Mouse (Mus musculus) liver (tissue): Measurements from ENCODE around the gene Fam126a.

Experiments
- DNase-seq: peaks from one replicate; pipeline ENCODE4 v3.0.0-alpha.2; 2020; ENCODE audit warnings: mixed read lengths

Gene Fam126a

GRCm38 (mm10) chr5:24039423-24039822, 8.9 kb upstream of the Fam126a start:
- no peak for DNase-seq

GRCm38 (mm10) chr5:24038819-24039218, 8.3 kb upstream of the Fam126a start:
- no peak for DNase-seq

GRCm38 (mm10) chr5:24038190-24038589, 7.7 kb upstream of the Fam126a start:
- DNase-seq = no peak

GRCm38 (mm10) chr5:24036731-24037130, 6.2 kb upstream of the Fam126a start:
- no peak for DNase-seq

- DNase-seq = no peak
These were observed 4.5 kb upstream of the Fam126a start for GRCm38 (mm10) chr5:24034970-24035369.

GRCm38 (mm10) chr5:24034091-24034490, 3.6 kb upstream of the Fam126a start:
- DNase-seq = no peak

- DNase-seq = peak; percentile 55
These were observed 428 bp downstream of the Fam126a start for GRCm38 (mm10) chr5:24029946-24030578.

- peak; percentile 77 for DNase-seq
These were observed 1.1 kb downstream of the Fam126a start for GRCm38 (mm10) chr5:24029331-24029771.

GRCm38 (mm10) chr5:24024957-24025356, 5.5 kb downstream of the Fam126a start:
- DNase-seq = no peak

GRCm38 (mm10) chr5:24023226-24023625, 7.3 kb downstream of the Fam126a start:
- no peak for DNase-seq

- no peak for DNase-seq
These were observed 8.8 kb downstream of the Fam126a start for GRCm38 (mm10) chr5:24021683-24022082.

- DNase-seq = no peak
These were observed 10.1 kb downstream of the Fam126a start for GRCm38 (mm10) chr5:24020380-24020779.

- no peak for DNase-seq
These were observed 10.9 kb downstream of the Fam126a start for GRCm38 (mm10) chr5:24019341-24020185.

- DNase-seq = no peak
These were observed 11.7 kb downstream of the Fam126a start for GRCm38 (mm10) chr5:24018621-24019261.

GRCm38 (mm10) chr5:24016912-24017311, 13.6 kb downstream of the Fam126a start:
- DNase-seq = no peak

GRCm38 (mm10) chr5:24013338-24014003, 17.0 kb downstream of the Fam126a start:
- no peak for DNase-seq

- no peak for DNase-seq
These were observed 31.3 kb downstream of the Fam126a start for GRCm38 (mm10) chr5:23999083-23999671.

GRCm38 (mm10) chr5:23995951-23996350, 34.5 kb downstream of the Fam126a start:
- DNase-seq = no peak

- DNase-seq = no peak
These were observed 35.6 kb downstream of the Fam126a start for GRCm38 (mm10) chr5:23994929-23995328.

GRCm38 (mm10) chr5:23994231-23994630, 36.3 kb downstream of the Fam126a start:
- no peak for DNase-seq

GRCm38 (mm10) chr5:23993553-23993894, 37.0 kb downstream of the Fam126a start:
- DNase-seq = no peak

GRCm38 (mm10) chr5:23992876-23993552, 37.5 kb downstream of the Fam126a start:
- no peak for DNase-seq
